Mouse (Mus musculus): Measurements from ENCODE around the gene St3gal2. TPM values are rescaled to one million over a fixed set of nuclear protein-coding genes. Genes with fewer than 3 reads are reported as not detected.
A peak's percentile ranks its signal among the peaks of the same experiment; 100 is the strongest.
"Not testable (repeated sequence)": the region's sequence is repeated elsewhere in the genome, so short reads cannot be mapped to it uniquely, and the experiment has no call there.

St3gal2 gene
- total RNA-seq, 2 experiments from 2014 or later = 15.2 to 23.1 TPM

GRCm38 (mm10) chr8:110987805-110988744 is 68.4 kb downstream of the St3gal2 start:
- ATAC-seq (ENCODE audit: poor library complexity, severe bottlenecking) = peak; percentile 67

DNA sequence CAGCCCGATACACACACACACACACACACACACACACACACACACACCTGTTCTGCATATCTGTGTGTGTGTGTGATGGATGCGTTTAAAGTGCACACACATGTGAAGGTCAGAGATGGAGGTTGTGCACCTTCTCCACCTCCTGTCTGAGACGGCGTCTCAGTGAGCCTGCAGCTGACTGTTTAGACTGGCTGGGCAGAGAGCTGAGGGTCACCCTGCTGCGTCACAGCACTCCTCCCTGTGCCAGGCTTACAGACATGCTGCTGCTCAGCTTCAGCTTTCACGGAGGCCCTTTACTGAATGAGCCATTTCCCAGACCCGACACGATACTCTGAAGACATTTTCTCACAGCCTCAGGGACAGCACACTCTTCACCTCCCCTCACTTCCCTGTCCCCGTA is 70.3 kb downstream of the St3gal2 start:
- ATAC-seq (ENCODE audit: poor library complexity, severe bottlenecking) = no peak

- ATAC-seq (ENCODE audit: poor library complexity, severe bottlenecking) = no peak
Observed at GRCm38 (mm10) chr8:110996641-110997430, 77.1 kb downstream of the St3gal2 start.

GRCm38 (mm10) chr8:110997547-110998531 is 78.1 kb downstream of the St3gal2 start, which contains the start of gene Ddx19a:
Gene Ddx19a, minus strand, starts transcription at chr8:110997800.
- ATAC-seq (ENCODE audit: poor library complexity, severe bottlenecking) = peak; percentile 100

- not testable (repeated sequence) for ATAC-seq (ENCODE audit: poor library complexity, severe bottlenecking)
Observed at GRCm38 (mm10) chr8:111010230-111010991, 90.7 kb downstream of the St3gal2 start.

Other genes with a start within 250 kb of the St3gal2 start
- 0.80 and 0.85 TPM in 2 replicates for gene Mtss1l, start 198.4 kb upstream of the St3gal2 start, total RNA-seq (2015)
- gene Mtss1l, start 198.4 kb upstream of the St3gal2 start, total RNA-seq (2017) = 0.04 and 0.41 TPM in 2 replicates
- gene Il34, start 114.0 kb upstream of the St3gal2 start, total RNA-seq (2015) = not detected in 2 replicates
- not detected in 2 replicates for gene Il34, start 114.0 kb upstream of the St3gal2 start, total RNA-seq (2017)
- 13.6 and 17.4 TPM in 2 replicates for gene Cog4, start 73.3 kb upstream of the St3gal2 start, total RNA-seq (2015)
- 31.8 and 35.4 TPM in 2 replicates for gene Cog4, start 73.3 kb upstream of the St3gal2 start, total RNA-seq (2017)
- gene Sf3b3, start 73.1 kb upstream of the St3gal2 start, total RNA-seq (2015) = 58.4 and 63.2 TPM in 2 replicates
- 74.7 and 87.7 TPM in 2 replicates for gene Sf3b3, start 73.1 kb upstream of the St3gal2 start, total RNA-seq (2017)
- gene Fuk, start 17.4 kb upstream of the St3gal2 start, total RNA-seq (2015) = 1.5 and 3.4 TPM in 2 replicates
- 3.7 TPM in 2 replicates for gene Fuk, start 17.4 kb upstream of the St3gal2 start, total RNA-seq (2017)
- gene Ddx19a, start 77.9 kb downstream of the St3gal2 start, total RNA-seq (2015) = 41.4 and 44.5 TPM in 2 replicates
- 22.4 and 32.5 TPM in 2 replicates for gene Ddx19a, start 77.9 kb downstream of the St3gal2 start, total RNA-seq (2017)
- 4.3 and 5.5 TPM in 2 replicates for gene Ddx19b, start 111.8 kb downstream of the St3gal2 start, total RNA-seq (2015)
- gene Ddx19b, start 111.8 kb downstream of the St3gal2 start, total RNA-seq (2017) = 8.6 and 10.5 TPM in 2 replicates
- 8.4 and 10.3 TPM in 2 replicates for gene Aars, start 113.2 kb downstream of the St3gal2 start, total RNA-seq (2015)
- gene Aars, start 113.2 kb downstream of the St3gal2 start, total RNA-seq (2017) = 26.0 and 29.3 TPM in 2 replicates
- gene Exosc6, start 136.4 kb downstream of the St3gal2 start, total RNA-seq (2015) = 7.4 and 13.8 TPM in 2 replicates
- gene Exosc6, start 136.4 kb downstream of the St3gal2 start, total RNA-seq (2017) = 11.3 and 13.4 TPM in 2 replicates
- gene Clec18a, start 172.5 kb downstream of the St3gal2 start, total RNA-seq (2015) = not detected in 2 replicates
- gene Clec18a, start 172.5 kb downstream of the St3gal2 start, total RNA-seq (2017) = not detected in 2 replicates
- gene Pdpr, start 174.7 kb downstream of the St3gal2 start, total RNA-seq (2015) = 8.1 and 9.6 TPM in 2 replicates
- gene Pdpr, start 174.7 kb downstream of the St3gal2 start, total RNA-seq (2017) = 14.9 and 18.5 TPM in 2 replicates

Data from megakaryocyte, adult 5-6 weeks (primary cell).